Mouse (Mus musculus) intestine, postnatal 0 days (tissue): ENCODE data around the gene Slc25a19. TPM values are rescaled to one million over a fixed set of nuclear protein-coding genes. Genes with fewer than 3 reads are reported as not detected.

Source experiments
- ATAC-seq: fragments of 200-750 bp; cut with Nextera tagmentation; 2 replicates; pipeline ENCODE4 v1.8.0; 2017; ENCODE audit warnings: mild to moderate bottlenecking, moderate TSS enrichment, moderate library complexity
- H3K27ac ChIP-seq: fragments of 300-500 bp; sonication (generic); 2 replicates; pipeline ENCODE4 v1.5.1; 2014; ENCODE audit warnings: mild to moderate bottlenecking, low read depth, low read length, moderate library complexity
- H3K27me3 ChIP-seq: fragments of 300-500 bp; sonication (generic); replicated peaks from 2 replicates; pipeline ENCODE4 v1.6.1; 2014; ENCODE audit warnings: low read length, mixed read lengths; ENCODE audit not compliant: control insufficient read depth, insufficient read depth
- H3K36me3 ChIP-seq: fragments of 300-500 bp; sonication (generic); 2 replicates; pipeline ENCODE4 v1.6.1; 2014; ENCODE audit warnings: mild to moderate bottlenecking, moderate library complexity; ENCODE audit not compliant: control insufficient read depth, insufficient read depth
- H3K4me1 ChIP-seq: fragments of 300-500 bp; sonication (generic); replicated peaks from 2 replicates; pipeline ENCODE4 v1.6.1; 2014; ENCODE audit warnings: antibody characterized with exemption, low read length, mixed read lengths; ENCODE audit not compliant: control insufficient read depth, insufficient read depth
- H3K4me2 ChIP-seq: fragments of 300-500 bp; sonication (generic); replicated peaks from 2 replicates; pipeline ENCODE4 v1.6.1; 2014; ENCODE audit warnings: low read depth, mild to moderate bottlenecking, moderate library complexity
- H3K4me3 ChIP-seq: fragments of 300-500 bp; sonication (generic); 2 replicates; pipeline ENCODE4 v1.5.1; 2014; ENCODE audit warnings: low read depth, low read length
- H3K9ac ChIP-seq: fragments of 300-500 bp; sonication (generic); 2 replicates; pipeline ENCODE4 v1.6.1; 2014; ENCODE audit warnings: mild to moderate bottlenecking, low read depth, low read length
- H3K9me3 ChIP-seq: fragments of 300-500 bp; sonication (generic); 2 replicates; pipeline ENCODE4 v1.6.1; 2016; ENCODE audit warnings: mixed run types; ENCODE audit not compliant: control insufficient read depth
- CTCF ChIP-seq: sonication (generic); IDR thresholded peaks from 2 replicates; pipeline ENCODE4 v1.5.1; 2016; ENCODE audit warnings: low read depth, mild to moderate bottlenecking, control low read depth, antibody characterized with exemption, moderate library complexity
- WGBS: fragments of 180-500 bp; shearing (Covaris S2); extraction: QIAGEN DNeasy Blood & Tissue Kit; methylation state at CpG from one replicate; pipeline ENCODE4 v1.1.7; 2014; 5-methylcytosine and 5-hydroxymethylcytosine counted together
- polyA plus RNA-seq: library from polyadenylated mRNA; unstranded; fragments of >200 nt; fragmentation: Nextera tagmentation; extraction: Ambion mirVana; gene quantifications from 2 replicates; pipeline ENCODE4 v1.2.1, GENCODE M21; 2015

Gene Slc25a19
- polyA plus RNA-seq, 1 experiment from 2014 or later = 19.1 TPM

- Histone ChIP-seq H3K9me3 (no peaks in the 10 kb centered on the region), H3K4me3 (no peak overlapping the region), H3K27me3 (no peaks in the 10 kb centered on the region), H3K4me1 (0 out of 2 replicates have a peak, but pooled peaks cover 5% of the 10 kb centered on the region), H3K9ac (no peak overlapping the region), H3K4me2 (no peak overlapping the region), H3K36me3 (0 out of 2 replicates have a peak, but pooled peaks cover 2% of the 10 kb centered on the region), H3K27ac (no peak overlapping the region)
- ATAC-seq = no peak
- no peak for TF ChIP-seq CTCF
- 82% methylated on average over 7 of the region's 7 CpGs for WGBS
Measured at GRCm38 (mm10) chr11:115672226-115672987, 44.3 kb upstream of the Slc25a19 start.

- TF ChIP-seq CTCF = peak; percentile 13; the same call in 1 of the 2 replicates
- no peaks in the 10 kb centered on the region for H3K36me3 ChIP-seq
- ATAC-seq = peak; percentile 83
Measured at GRCm38 (mm10) chr11:115670451-115671050, 42.5 kb upstream of the Slc25a19 start.

GRCm38 (mm10) chr11:115663676-115664335, 35.7 kb upstream of the Slc25a19 start:
- no peaks in the 10 kb centered on the region for H3K36me3 ChIP-seq
- H3K9me3 ChIP-seq = no peaks in the 10 kb centered on the region
- 83% methylated on average over 4 of the region's 4 CpGs for WGBS
- no peak for ATAC-seq
- H3K4me1 ChIP-seq = no peaks in the 10 kb centered on the region
- no peak overlapping the region for H3K4me3 ChIP-seq
- H3K27ac ChIP-seq = no peak overlapping the region; the same call in 1 of the 2 replicates
- no peak for TF ChIP-seq CTCF
- H3K27me3 ChIP-seq = no peaks in the 10 kb centered on the region
- H3K9ac ChIP-seq = no peak overlapping the region
- no peak overlapping the region for H3K4me2 ChIP-seq

More at GRCm38 (mm10) chr11:115670451-115671050, 42.5 kb upstream of the Slc25a19 start:
- no peak overlapping the region for H3K4me3 ChIP-seq
- 26% methylated on average over 5 of the region's 5 CpGs for WGBS
- H3K4me2 ChIP-seq = peak overlapping the region; percentile 14; the same call in 1 of the 2 replicates
- H3K27ac ChIP-seq = no peak overlapping the region
- H3K9me3 ChIP-seq = no peaks in the 10 kb centered on the region
- H3K27me3 ChIP-seq = no peaks in the 10 kb centered on the region
- 0 out of 2 replicates have a peak, but pooled peaks cover 5% of the 10 kb centered on the region for H3K4me1 ChIP-seq
- H3K9ac ChIP-seq = no peak overlapping the region

- no peak overlapping the region for H3K27ac ChIP-seq
- no peak for ATAC-seq
- H3K9ac ChIP-seq = no peak overlapping the region
- no peak overlapping the region for H3K4me3 ChIP-seq
- no peaks in the 10 kb centered on the region for H3K4me1 ChIP-seq
- whole genome bisulfite sequencing = 84% methylated on average over 4 of the region's 4 CpGs
- H3K4me2 ChIP-seq = no peak overlapping the region
- no peaks in the 10 kb centered on the region for H3K27me3 ChIP-seq
- TF ChIP-seq CTCF = no peak
- no peaks in the 10 kb centered on the region for H3K36me3 ChIP-seq
- H3K9me3 ChIP-seq = no peaks in the 10 kb centered on the region
Measured at GRCm38 (mm10) chr11:115660376-115660775, 32.3 kb upstream of the Slc25a19 start.

GRCm38 (mm10) chr11:115658521-115658920, 30.4 kb upstream of the Slc25a19 start:
- H3K9ac ChIP-seq = no peak overlapping the region

GRCm38 (mm10) chr11:115654128-115654527, 26.0 kb upstream of the Slc25a19 start:
- Histone ChIP-seq H3K9ac (no peak overlapping the region), H3K9me3 (no peaks in the 10 kb centered on the region), H3K4me3 (no peak overlapping the region), H3K27me3 (no peaks in the 10 kb centered on the region), H3K36me3 (peaks cover 22% of the 10 kb centered on the region; the same call in 1 of the 2 replicates), H3K27ac (no peak overlapping the region), H3K4me1 (no peaks in the 10 kb centered on the region), H3K4me2 (no peak overlapping the region)
- WGBS = 66% methylated on average over 2 of the region's 2 CpGs
- no peak for ATAC-seq
- no peak for TF ChIP-seq CTCF

More at GRCm38 (mm10) chr11:115658521-115658920, 30.4 kb upstream of the Slc25a19 start:
- WGBS = 78% methylated on average over 6 of the region's 6 CpGs
- H3K4me3 ChIP-seq = no peak overlapping the region
- no peak overlapping the region for H3K4me2 ChIP-seq
- H3K27me3 ChIP-seq = no peaks in the 10 kb centered on the region
- no peaks in the 10 kb centered on the region for H3K9me3 ChIP-seq
- no peak for TF ChIP-seq CTCF
- ATAC-seq = no peak
- peaks cover 5% of the 10 kb centered on the region; the same call in 1 of the 2 replicates for H3K36me3 ChIP-seq
- H3K27ac ChIP-seq = no peak overlapping the region
- no peaks in the 10 kb centered on the region for H3K4me1 ChIP-seq
